Mouse (Mus musculus): ENCODE measurements around the gene Vmn1r90. TPM values are rescaled to one million over a fixed set of nuclear protein-coding genes. Genes with fewer than 3 reads are reported as not detected.
"Not testable (repeated sequence)": the region's sequence is repeated elsewhere in the genome, so short reads cannot be mapped to it uniquely, and the experiment has no call there.

The Vmn1r90 gene
- not detected in 2 replicates for total RNA-seq (2014; fragmentation: Nextera tagmentation)
- not detected in 2 replicates for total RNA-seq (2017)

DNA sequence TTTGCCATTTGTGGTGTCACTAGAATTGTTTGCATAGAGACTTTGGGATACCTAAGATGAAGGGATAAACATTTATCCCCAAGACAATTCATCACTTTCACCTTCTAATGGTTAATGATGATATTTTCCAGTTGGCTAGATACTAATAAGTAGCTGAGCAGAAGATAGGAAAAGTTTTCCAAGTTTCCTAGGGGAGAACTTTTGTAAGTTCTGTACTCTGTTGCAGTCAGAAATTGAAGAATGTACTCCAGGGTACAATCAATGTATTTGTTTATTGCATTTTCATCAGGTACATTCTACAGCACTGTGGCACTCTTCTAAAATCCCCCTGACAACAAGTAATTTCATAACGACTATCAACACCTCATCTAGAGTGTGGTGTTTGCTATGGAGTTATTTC, at the start of gene Vmn1r90:
Gene Vmn1r90 (minus strand): TSS at position 101 of the 400 bp plus-strand sequence.
- ATAC-seq (replicated peaks; ENCODE audit: low FRiP score, low TSS enrichment, poor library complexity, severe bottlenecking) = no peak

- ATAC-seq (replicated peaks; ENCODE audit: low FRiP score, low TSS enrichment, poor library complexity, severe bottlenecking) = not testable (repeated sequence)
These were observed 29.7 kb upstream of the Vmn1r90 start for GRCm38 (mm10) chr7:14593009-14593408.

DNA sequence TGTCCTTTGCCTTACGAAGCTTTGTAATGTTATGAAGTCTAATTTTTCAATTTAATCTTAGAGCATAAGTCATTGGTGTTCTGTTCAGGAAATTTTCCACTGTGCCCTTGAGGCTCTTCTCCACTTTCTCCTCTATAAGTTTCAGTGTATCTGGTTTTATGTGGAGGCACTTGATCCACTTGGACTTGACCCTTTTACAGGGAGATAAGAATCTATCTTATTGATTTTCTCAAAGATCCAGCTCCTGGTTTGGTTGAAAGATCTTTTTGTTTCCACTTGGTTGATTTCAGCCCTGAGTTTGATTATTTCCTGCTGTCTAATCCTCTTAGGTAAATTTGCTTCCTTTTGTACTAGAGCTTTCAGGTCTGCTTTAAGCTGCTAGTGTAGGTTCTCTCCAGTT, 11.0 kb downstream of the Vmn1r90 start:
- ATAC-seq (replicated peaks; ENCODE audit: low FRiP score, low TSS enrichment, poor library complexity, severe bottlenecking) = no peak

DNA sequence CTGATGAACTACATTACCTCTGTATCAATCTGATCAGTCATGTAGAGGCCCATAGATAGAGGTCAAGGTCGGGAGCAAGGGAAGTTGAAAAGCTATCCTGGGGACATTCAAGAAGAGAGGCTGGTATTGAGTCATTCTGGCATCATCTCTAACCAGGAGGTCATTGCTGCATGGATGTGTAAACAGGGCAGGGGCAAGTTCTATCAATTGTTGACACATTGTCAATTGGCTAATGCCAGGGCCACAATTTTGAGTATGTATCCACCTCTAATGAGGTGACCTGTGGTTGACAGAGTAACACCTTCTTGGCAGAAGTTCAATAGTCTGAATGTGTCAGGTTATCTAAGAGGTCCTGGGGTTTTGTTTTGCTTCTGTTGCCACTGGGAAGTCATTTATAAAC, 38.0 kb downstream of the Vmn1r90 start:
- no peak for ATAC-seq (replicated peaks; ENCODE audit: low FRiP score, low TSS enrichment, poor library complexity, severe bottlenecking)

GRCm38 (mm10) chr7:14522636-14523035, 40.7 kb downstream of the Vmn1r90 start:
- ATAC-seq (replicated peaks; ENCODE audit: low FRiP score, low TSS enrichment, poor library complexity, severe bottlenecking) = no peak

DNA sequence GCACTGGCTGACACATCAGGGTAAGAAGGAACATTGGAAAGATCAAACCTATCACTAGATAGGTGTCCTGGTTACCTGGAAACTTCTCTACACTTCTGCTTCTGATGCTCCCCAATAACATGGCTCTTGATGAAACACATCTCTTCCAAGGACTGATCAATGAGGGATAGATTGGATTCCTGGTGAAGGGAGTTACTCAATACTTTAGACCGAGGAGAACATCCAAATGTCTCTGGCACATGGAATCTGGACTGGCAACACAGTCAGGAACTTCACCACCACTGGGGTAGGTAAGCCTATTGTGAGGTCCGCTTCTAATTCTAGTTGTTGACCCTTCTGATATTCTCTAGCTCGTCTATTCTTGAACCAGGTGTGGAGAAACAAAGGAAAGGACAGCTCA, 45.0 kb downstream of the Vmn1r90 start:
- ATAC-seq (replicated peaks; ENCODE audit: low FRiP score, low TSS enrichment, poor library complexity, severe bottlenecking) = no peak

Other genes starting within 250 kb of the Vmn1r90 start
- gene Obox8, start 229.9 kb downstream of the Vmn1r90 start, total RNA-seq (2014; fragmentation: Nextera tagmentation) = not detected in 2 replicates
- not detected in 2 replicates for gene Obox8, start 229.9 kb downstream of the Vmn1r90 start, total RNA-seq (2017)
- not detected in 2 replicates for gene Sult2a8, start 116.7 kb downstream of the Vmn1r90 start, total RNA-seq (2014; fragmentation: Nextera tagmentation)
- gene Sult2a8, start 116.7 kb downstream of the Vmn1r90 start, total RNA-seq (2017) = not detected in 2 replicates
- not detected in 2 replicates for gene Sult2a7, start 69.3 kb downstream of the Vmn1r90 start, total RNA-seq (2014; fragmentation: Nextera tagmentation)
- not detected in 2 replicates for gene Sult2a7, start 69.3 kb downstream of the Vmn1r90 start, total RNA-seq (2017)
- gene Obox7, start 96.0 kb upstream of the Vmn1r90 start, total RNA-seq (2014; fragmentation: Nextera tagmentation) = not detected in 2 replicates
- not detected in 2 replicates for gene Obox7, start 96.0 kb upstream of the Vmn1r90 start, total RNA-seq (2017)

Measured in megakaryocyte-erythroid progenitor cell, adult 5-6 weeks (primary cell).